Mouse (Mus musculus) bone marrow, adult 2 months (tissue): ENCODE data around the gene Ckb.

ENCODE experiments used
- CTCF ChIP-seq: fragments of 200-500 bp; IDR thresholded peaks from 2 replicates; pipeline ENCODE4 v1.5.1; 2011; ENCODE audit warnings: low read length, control low read depth; ENCODE audit not compliant: control insufficient read depth, insufficient read depth
- POLR2A ChIP-seq: fragments of 200-500 bp; IDR thresholded peaks from 2 replicates; pipeline ENCODE4 v1.6.1; 2011; ENCODE audit warnings: low read depth, mild to moderate bottlenecking, control low read depth, low read length, borderline replicate concordance; ENCODE audit not compliant: control insufficient read depth

- no peak for TF ChIP-seq CTCF
- no peak for TF ChIP-seq POLR2A
These were observed 2.2 kb downstream of the Ckb start for GRCm38 (mm10) chr12:111669961-111670360.
